ENCODE assay signal across 15 mouse cellular contexts in genomic region chr2:107149851-107150250, GRCm38 (mm10).
"Had no signal": no experiment of that assay in that cellular context is flagged by ENCODE, and none has a peak within 500 bp of the region (broad histone marks: within the 10 kb centered on the region; RNA-seq: fewer than 3 reads in every experiment).

No protein-coding gene starts in this region.

- H3K9ac ChIP-seq: neural tube, embryonic 15.5 days; stomach, embryonic 15.5 days had no signal

- H3K27ac ChIP-seq: neural tube, embryonic 15.5 days; stomach, embryonic 15.5 days; stomach, postnatal 0 days had no signal

- H3K36me3 ChIP-seq: neural tube, embryonic 15.5 days; stomach, embryonic 15.5 days had no signal

- H3K9me3 ChIP-seq: neural tube, embryonic 15.5 days; stomach, embryonic 15.5 days had no signal

- H3K4me1 ChIP-seq: neural tube, embryonic 15.5 days; stomach, embryonic 15.5 days had no signal

- H3K4me3 ChIP-seq: neural tube, embryonic 15.5 days; stomach, embryonic 15.5 days had no signal

- DNase-seq: retina, postnatal 1 day; right cerebral cortex, adult 18-20 months; right cerebral cortex, postnatal 14 days; right cerebral cortex, postnatal 25 days; right cerebral cortex, postnatal 4 days; spleen, adult 18-20 months; thymus, adult 18-20 months; thymus, adult 2 months; thymus, postnatal 14 days; thymus, postnatal 25 days; thymus, postnatal 36 days; thymus, postnatal 4 days had no signal

- H3K4me2 ChIP-seq: neural tube, embryonic 15.5 days; stomach, embryonic 15.5 days had no signal

- H3K27me3 ChIP-seq: neural tube, embryonic 15.5 days; stomach, embryonic 15.5 days had no signal
